Mouse (Mus musculus) forebrain, embryonic 11.5 days (tissue): Measurements from ENCODE around the gene Kcnk10. TPM values are rescaled to one million over a fixed set of nuclear protein-coding genes. Genes with fewer than 3 reads are reported as not detected.

Experiments
- ATAC-seq: fragments of 200-750 bp; cut with Nextera tagmentation; replicated peaks from 2 replicates; pipeline ENCODE4 v1.8.0; 2017; ENCODE audit warnings: moderate TSS enrichment; ENCODE audit not compliant: low FRiP score
- DNase-seq: peaks from one replicate; pipeline ENCODE4 v3.0.0-alpha.2; 2017; ENCODE audit warnings: low spot score
- H3K27ac ChIP-seq: fragments of 300-500 bp; sonication (generic); 2 replicates; pipeline ENCODE4 v1.5.1; 2014; ENCODE audit warnings: low read depth, low read length
- H3K27me3 ChIP-seq: fragments of 300-500 bp; sonication (generic); 2 replicates; pipeline ENCODE4 v1.6.1; 2014; ENCODE audit warnings: mild to moderate bottlenecking, low read length, mixed read lengths; ENCODE audit not compliant: control insufficient read depth, insufficient read depth
- H3K36me3 ChIP-seq: fragments of 300-500 bp; sonication (generic); 2 replicates; pipeline ENCODE4 v1.6.1; 2014; ENCODE audit warnings: mild to moderate bottlenecking, low read length, moderate library complexity, mixed read lengths; ENCODE audit not compliant: control insufficient read depth, insufficient read depth
- H3K4me1 ChIP-seq: fragments of 300-500 bp; sonication (generic); replicated peaks from 2 replicates; pipeline ENCODE4 v1.6.1; 2014; ENCODE audit warnings: low read length, mixed read lengths; ENCODE audit not compliant: control insufficient read depth, insufficient read depth
- H3K4me2 ChIP-seq: fragments of 300-500 bp; sonication (generic); 2 replicates; pipeline ENCODE4 v1.6.1; 2014; ENCODE audit warnings: low read depth, mild to moderate bottlenecking, low read length, moderate library complexity, mixed read lengths; ENCODE audit not compliant: severe bottlenecking
- H3K4me3 ChIP-seq: fragments of 300-500 bp; sonication (generic); 2 replicates; pipeline ENCODE4 v1.5.1; 2014; ENCODE audit warnings: low read depth, low read length
- H3K9ac ChIP-seq: fragments of 300-500 bp; sonication (generic); 2 replicates; pipeline ENCODE4 v1.6.1; 2014; ENCODE audit warnings: low read length
- H3K9me3 ChIP-seq: fragments of 300-500 bp; sonication (generic); 2 replicates; pipeline ENCODE4 v1.6.1; 2016; ENCODE audit warnings: low read length, mixed read lengths; ENCODE audit not compliant: control insufficient read depth
- WGBS: fragments of 180-500 bp; shearing (Covaris S2); extraction: QIAGEN DNeasy Blood & Tissue Kit; methylation state at CpG from one replicate; pipeline ENCODE4 v1.1.7; 2014; 5-methylcytosine and 5-hydroxymethylcytosine counted together
- polyA plus RNA-seq: library from polyadenylated mRNA; unstranded; fragments of >200 nt; fragmentation: Nextera tagmentation; extraction: Ambion mirVana; gene quantifications from 2 replicates; pipeline ENCODE4 v1.2.1, GENCODE M21; 2014

Kcnk10 gene
- polyA plus RNA-seq, 1 experiment from 2014 or later, result 39.2 TPM

DNA sequence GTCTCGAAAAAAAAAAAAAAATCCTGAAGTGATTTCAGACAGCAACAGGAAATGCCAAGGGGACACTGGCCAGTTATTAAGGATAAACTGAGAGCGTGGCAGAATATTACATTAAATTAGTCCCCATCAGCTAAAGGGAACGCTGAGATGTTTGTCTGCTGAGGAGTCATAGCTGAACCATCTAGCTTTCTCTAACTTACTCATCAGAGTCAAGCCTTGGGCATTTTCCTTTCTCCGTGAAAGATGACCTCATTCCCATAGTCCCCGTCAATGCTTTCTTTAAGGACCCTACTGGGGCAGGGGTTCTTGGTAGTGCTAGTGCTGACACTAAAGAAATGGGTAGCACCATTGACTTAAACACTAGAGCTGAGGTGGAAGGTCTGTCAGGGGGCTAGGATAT lies 106.9 kb downstream of the Kcnk10 start:
- H3K4me3 ChIP-seq, result no peak overlapping the region
- H3K27ac ChIP-seq, result no peak overlapping the region
- ATAC-seq (no peak), DNase-seq (no peak)
- 88% methylated on average over 5 of the region's 5 CpGs for WGBS
- H3K4me1 ChIP-seq, result no peaks in the 10 kb centered on the region
- H3K36me3 ChIP-seq, result no peaks in the 10 kb centered on the region
- H3K9ac ChIP-seq, result no peak overlapping the region
- H3K4me2 ChIP-seq, result no peak overlapping the region
- H3K27me3 ChIP-seq, result no peaks in the 10 kb centered on the region
- no peaks in the 10 kb centered on the region for H3K9me3 ChIP-seq

DNA sequence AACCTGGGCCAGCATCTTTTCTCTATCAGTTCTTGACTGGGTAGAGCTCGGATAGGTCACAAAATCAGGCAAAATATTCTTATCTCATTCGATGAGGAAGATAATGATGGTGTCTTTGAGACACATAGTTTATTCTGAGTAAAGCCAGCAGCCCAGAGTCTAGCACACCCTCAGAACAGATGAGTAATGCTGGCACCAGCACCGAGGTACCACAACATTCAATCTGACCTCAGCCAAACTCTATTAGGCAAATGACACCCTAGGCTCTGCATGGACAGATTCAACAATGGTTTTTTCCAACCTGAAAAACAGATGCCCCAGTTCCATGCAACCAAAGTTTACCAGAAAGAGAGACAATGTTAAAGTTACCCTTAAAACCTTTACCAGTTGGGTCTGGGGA lies 108.0 kb downstream of the Kcnk10 start:
- Histone ChIP-seq H3K27me3 (no peaks in the 10 kb centered on the region), H3K4me3 (no peak overlapping the region), H3K9ac (no peak overlapping the region), H3K4me1 (no peaks in the 10 kb centered on the region), H3K27ac (no peak overlapping the region), H3K9me3 (no peaks in the 10 kb centered on the region), H3K4me2 (no peak overlapping the region), H3K36me3 (no peaks in the 10 kb centered on the region)
- WGBS, result 96% methylated on average over 3 of the region's 3 CpGs
- DNase-seq, result no peak
- ATAC-seq, result no peak

DNA sequence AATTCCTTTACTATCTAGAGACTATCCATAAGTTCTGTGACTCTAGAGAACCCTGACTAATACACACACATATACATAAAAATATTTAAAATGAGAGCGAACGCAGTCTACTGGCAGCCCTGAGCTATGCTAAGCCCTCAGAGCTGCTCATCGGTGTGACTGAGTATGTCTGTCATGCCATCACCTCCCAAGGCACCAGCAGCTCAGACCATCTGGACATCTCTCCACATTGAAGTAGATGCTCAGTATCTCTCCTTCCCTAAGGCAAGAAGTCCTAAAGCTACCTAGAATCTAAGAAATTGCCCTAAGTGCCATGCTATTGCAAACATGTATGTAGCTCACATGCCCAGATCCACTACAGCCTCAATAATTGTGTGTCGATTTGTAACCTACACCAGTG lies 110.3 kb downstream of the Kcnk10 start:
- no peak overlapping the region for H3K9ac ChIP-seq
- ATAC-seq (no peak), DNase-seq (no peak)
- H3K36me3 ChIP-seq, result no peaks in the 10 kb centered on the region
- H3K4me3 ChIP-seq, result no peak overlapping the region
- H3K27me3 ChIP-seq, result no peaks in the 10 kb centered on the region
- H3K4me1 ChIP-seq, result no peaks in the 10 kb centered on the region
- WGBS, result 96% methylated on average over 4 of the region's 4 CpGs
- no peak overlapping the region for H3K27ac ChIP-seq
- no peaks in the 10 kb centered on the region for H3K9me3 ChIP-seq
- H3K4me2 ChIP-seq, result no peak overlapping the region

DNA sequence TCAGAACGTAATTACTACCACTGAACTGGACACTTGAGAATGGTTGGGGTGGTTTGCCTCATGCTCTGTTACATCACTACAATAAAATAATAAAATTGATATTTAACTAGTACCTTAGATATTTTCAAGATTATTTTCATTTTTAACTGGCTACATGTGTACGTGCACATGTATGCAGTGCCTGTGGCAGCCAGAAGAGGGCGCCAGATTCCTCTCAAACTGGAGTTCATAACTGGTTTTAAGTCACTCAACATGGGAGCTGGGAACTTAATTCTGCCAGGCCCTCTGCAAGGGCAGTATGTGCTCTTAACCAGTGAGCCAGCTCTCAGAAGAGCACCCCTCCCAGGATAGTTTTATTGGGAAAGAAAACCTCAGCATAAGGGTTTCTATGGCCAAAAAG lies 118.2 kb downstream of the Kcnk10 start:
- peak; percentile 60 for DNase-seq
- 56% methylated on average over 3 of the region's 3 CpGs for WGBS

DNA sequence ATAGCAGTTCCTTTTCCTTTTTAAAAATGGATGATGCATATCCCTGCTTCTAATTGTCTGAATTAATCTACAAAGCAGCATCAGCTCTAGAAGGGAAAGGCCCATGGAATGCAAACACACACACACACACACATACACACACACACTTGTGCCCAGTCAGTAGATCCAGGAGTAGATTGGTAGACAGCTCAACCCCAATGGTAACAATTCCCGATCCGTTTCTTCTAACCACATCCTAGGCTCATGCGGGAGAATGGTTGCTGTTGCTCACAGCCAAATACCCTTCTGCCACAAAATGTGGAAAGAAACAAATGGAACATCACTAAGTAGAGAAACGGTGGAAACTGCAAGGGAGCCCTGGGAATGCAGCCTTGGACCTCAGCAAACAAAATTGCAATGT lies 119.2 kb downstream of the Kcnk10 start:
- H3K9ac ChIP-seq, result no peak overlapping the region
- H3K4me3 ChIP-seq, result no peak overlapping the region
- H3K27me3 ChIP-seq, result no peaks in the 10 kb centered on the region
- no peaks in the 10 kb centered on the region for H3K9me3 ChIP-seq
- no peak for DNase-seq
- H3K36me3 ChIP-seq, result no peaks in the 10 kb centered on the region
- no peak for ATAC-seq
- no peak overlapping the region for H3K4me2 ChIP-seq
- no peaks in the 10 kb centered on the region for H3K4me1 ChIP-seq
- no peak overlapping the region for H3K27ac ChIP-seq
- 89% methylated on average over 4 of the region's 4 CpGs for WGBS

More for the DNA sequence above, 118.2 kb downstream of the Kcnk10 start:
- no peaks in the 10 kb centered on the region for H3K36me3 ChIP-seq
- H3K4me2 ChIP-seq, result no peak overlapping the region
- H3K27ac ChIP-seq, result no peak overlapping the region
- H3K9me3 ChIP-seq, result no peaks in the 10 kb centered on the region
- no peak overlapping the region for H3K4me3 ChIP-seq
- peak; percentile 42; the same call in 1 of the 2 replicates for ATAC-seq
- H3K9ac ChIP-seq, result no peak overlapping the region
- no peaks in the 10 kb centered on the region for H3K27me3 ChIP-seq
- no peaks in the 10 kb centered on the region for H3K4me1 ChIP-seq

DNA sequence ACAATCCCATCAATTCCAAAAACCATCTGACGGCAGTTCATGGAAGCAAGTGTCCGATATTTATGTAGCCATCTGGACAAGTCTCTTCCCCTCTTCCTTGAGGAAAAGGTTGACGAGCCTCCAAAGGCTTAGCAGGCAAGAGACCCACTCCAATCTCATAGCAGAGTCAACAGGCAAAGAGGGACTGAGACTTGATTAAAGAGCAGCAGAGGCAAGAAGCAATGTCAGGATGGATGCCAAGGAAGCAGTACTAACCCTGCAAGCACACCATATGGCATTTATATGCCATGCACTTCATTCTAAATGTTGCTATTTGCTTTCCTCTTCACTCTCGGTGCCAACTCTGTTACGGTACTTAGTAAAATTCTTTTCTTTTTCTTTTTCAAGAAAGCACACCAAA lies 119.6 kb downstream of the Kcnk10 start:
- H3K9me3 ChIP-seq, result no peaks in the 10 kb centered on the region
- no peak overlapping the region for H3K4me2 ChIP-seq
- no peak overlapping the region for H3K9ac ChIP-seq
- 90% methylated on average over 5 of the region's 5 CpGs for WGBS
- no peak overlapping the region for H3K27ac ChIP-seq
- no peaks in the 10 kb centered on the region for H3K36me3 ChIP-seq
- DNase-seq, result no peak
- no peaks in the 10 kb centered on the region for H3K27me3 ChIP-seq
- no peak overlapping the region for H3K4me3 ChIP-seq
- no peaks in the 10 kb centered on the region for H3K4me1 ChIP-seq
- ATAC-seq, result no peak

DNA sequence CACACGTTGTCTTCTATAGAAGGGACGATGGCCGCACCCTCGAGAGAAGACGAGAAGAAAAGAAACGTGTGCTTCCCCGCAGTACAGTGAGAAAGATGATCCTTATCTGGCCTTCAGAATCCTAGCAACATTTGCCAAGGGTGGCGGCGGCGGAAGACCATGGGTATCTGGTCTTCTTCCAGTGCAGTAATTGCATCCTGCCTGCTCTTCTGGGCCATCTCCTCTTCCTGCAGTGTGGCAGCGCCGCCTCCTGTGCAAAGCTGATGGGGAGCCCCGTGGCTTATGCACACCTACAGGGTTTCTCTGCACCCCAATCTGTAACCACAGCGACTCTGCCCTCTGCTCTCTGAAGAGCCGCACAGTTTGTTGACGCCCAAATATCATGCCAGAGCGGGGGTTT lies 124.9 kb downstream of the Kcnk10 start:
- no peaks in the 10 kb centered on the region for H3K27me3 ChIP-seq
- no peaks in the 10 kb centered on the region for H3K36me3 ChIP-seq
- H3K4me2 ChIP-seq, result no peak overlapping the region
- H3K4me1 ChIP-seq, result no peaks in the 10 kb centered on the region
- H3K9me3 ChIP-seq, result no peaks in the 10 kb centered on the region
- 87% methylated on average over 17 of the region's 17 CpGs for WGBS
- H3K27ac ChIP-seq, result no peak overlapping the region
- DNase-seq (no peak), ATAC-seq (no peak)
- H3K4me3 ChIP-seq, result no peak overlapping the region
- H3K9ac ChIP-seq, result no peak overlapping the region

DNA sequence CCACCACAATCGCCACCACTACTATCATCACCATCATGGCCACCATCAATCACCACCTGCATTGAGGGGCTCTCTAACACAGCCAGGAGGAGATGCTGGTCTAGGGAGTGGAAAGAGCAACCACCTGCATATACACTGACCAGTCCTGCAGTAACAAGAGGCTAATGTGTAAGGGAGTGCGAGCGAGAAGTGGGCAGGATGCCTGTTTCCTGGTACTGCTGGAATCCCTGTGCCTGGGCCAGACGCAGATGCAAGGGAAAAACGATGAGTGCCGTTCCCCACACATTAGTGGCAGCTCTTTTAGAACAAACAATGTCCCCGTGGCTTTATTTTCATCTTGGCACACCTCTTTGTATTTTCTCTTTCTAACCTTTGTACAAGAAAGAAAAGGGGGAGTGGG lies 125.5 kb downstream of the Kcnk10 start:
- no peaks in the 10 kb centered on the region for H3K27me3 ChIP-seq
- no peaks in the 10 kb centered on the region for H3K9me3 ChIP-seq
- H3K4me1 ChIP-seq, result no peaks in the 10 kb centered on the region
- ATAC-seq (no peak), DNase-seq (no peak)
- H3K4me2 ChIP-seq, result no peak overlapping the region
- H3K4me3 ChIP-seq, result no peak overlapping the region
- H3K36me3 ChIP-seq, result no peaks in the 10 kb centered on the region
- 88% methylated on average over 7 of the region's 7 CpGs for WGBS
- H3K27ac ChIP-seq, result no peak overlapping the region
- H3K9ac ChIP-seq, result no peak overlapping the region

DNA sequence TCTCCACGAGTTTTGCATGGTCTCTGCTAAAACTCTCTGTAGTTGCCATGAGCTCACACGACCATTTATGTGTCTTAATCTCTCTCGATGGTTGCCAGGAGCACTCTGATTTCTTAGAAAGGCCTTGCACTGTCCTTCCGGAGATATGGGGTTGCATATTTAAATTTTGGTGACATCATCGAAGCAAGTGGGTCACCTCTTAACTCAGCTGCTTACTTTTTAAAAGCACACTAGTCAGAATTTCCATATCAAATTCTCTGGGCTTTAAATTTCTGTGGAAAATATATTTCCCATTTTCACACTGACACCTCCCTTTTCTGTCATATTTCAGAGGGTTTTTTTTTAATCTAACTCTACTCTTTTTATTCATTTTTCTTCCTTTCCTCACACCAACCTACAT lies 132.5 kb downstream of the Kcnk10 start:
- H3K36me3 ChIP-seq, result no peaks in the 10 kb centered on the region
- no peak for ATAC-seq
- 86% methylated on average over 5 of the region's 5 CpGs for WGBS
- no peak overlapping the region for H3K9ac ChIP-seq
- H3K4me1 ChIP-seq, result no peaks in the 10 kb centered on the region
- no peak overlapping the region for H3K27ac ChIP-seq
- no peaks in the 10 kb centered on the region for H3K27me3 ChIP-seq
- no peaks in the 10 kb centered on the region for H3K9me3 ChIP-seq
- no peak overlapping the region for H3K4me3 ChIP-seq
- DNase-seq, result no peak
- H3K4me2 ChIP-seq, result no peak overlapping the region
